Mouse (Mus musculus): Measurements from ENCODE around the gene Zfp281.

GRCm38 (mm10) chr1:136625019-136625895, 556 bp downstream of the Zfp281 start:
- TF ChIP-seq GATA1 (IDR thresholded peaks at IDR 0.05; ENCODE audit: borderline replicate concordance, low read length) (no peak), FLI1 (IDR thresholded peaks at IDR 0.05; ENCODE audit: low read length) (no peak)

Measured in megakaryocyte, embryonic 14.5 days (primary cell).